Mouse (Mus musculus): ENCODE measurements at regions not wholly inside any gene's neighbourhood (a gene's known extent, or its start where the extent isn't known, plus 50 kb on each side); places are given as distances from the start of the nearest gene placed in this dataset.

DNA sequence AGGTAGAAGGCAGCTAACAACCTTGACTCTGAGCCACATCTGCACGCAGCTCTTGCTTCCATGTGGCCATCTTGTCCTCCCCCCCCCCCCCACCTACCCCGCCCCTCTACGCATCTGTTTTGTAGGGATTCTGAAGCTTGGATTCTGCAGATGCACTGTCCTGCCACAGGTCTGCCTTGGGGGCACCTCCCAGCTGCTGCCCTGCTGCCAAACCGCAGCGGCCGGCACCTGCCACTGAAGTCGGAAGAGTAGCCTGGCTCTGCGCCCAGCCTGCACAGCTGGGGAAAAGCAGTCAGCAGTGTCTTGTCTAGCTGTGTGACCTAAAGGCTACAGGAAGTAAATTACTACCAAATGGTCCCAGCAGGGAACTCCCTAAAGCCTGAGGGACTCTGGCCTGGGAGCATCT lies 119.3 kb downstream of the Ddx1 start:
- no peak overlapping the region for H3K27ac ChIP-seq
- no peaks in the 10 kb centered on the region for H3K36me3 ChIP-seq
- no peaks in the 10 kb centered on the region for H3K27me3 ChIP-seq (replicated peaks)
- WGBS, result 61% methylated on average over 8 of the region's 8 CpGs
- no peak overlapping the region for H3K4me3 ChIP-seq
- no peak overlapping the region for H3K9ac ChIP-seq
- H3K4me2 ChIP-seq (replicated peaks), result no peak overlapping the region
- no peaks in the 10 kb centered on the region for H3K4me1 ChIP-seq
- no peaks in the 10 kb centered on the region for H3K9me3 ChIP-seq
- ATAC-seq (ENCODE audit: low FRiP score, low read depth), result peak; percentile 56; the same call in 1 of the 2 replicates

- Histone ChIP-seq H3K9me3 (no peaks in the 10 kb centered on the region), H3K9ac (no peak overlapping the region), H3K27ac (no peak overlapping the region), H3K4me1 (peaks cover under 1% of the 10 kb centered on the region; the same call in 1 of the 2 replicates), H3K27me3 (replicated peaks) (no peaks in the 10 kb centered on the region), H3K36me3 (no peaks in the 10 kb centered on the region), H3K4me2 (replicated peaks) (no peak overlapping the region), H3K4me3 (no peak overlapping the region)
- no peak for ATAC-seq (ENCODE audit: low FRiP score, low read depth)
- 85% methylated on average over 11 of the region's 11 CpGs for WGBS
Measured at GRCm38 (mm10) chr12:13127407-13127806, 121.6 kb downstream of the Ddx1 start.

DNA sequence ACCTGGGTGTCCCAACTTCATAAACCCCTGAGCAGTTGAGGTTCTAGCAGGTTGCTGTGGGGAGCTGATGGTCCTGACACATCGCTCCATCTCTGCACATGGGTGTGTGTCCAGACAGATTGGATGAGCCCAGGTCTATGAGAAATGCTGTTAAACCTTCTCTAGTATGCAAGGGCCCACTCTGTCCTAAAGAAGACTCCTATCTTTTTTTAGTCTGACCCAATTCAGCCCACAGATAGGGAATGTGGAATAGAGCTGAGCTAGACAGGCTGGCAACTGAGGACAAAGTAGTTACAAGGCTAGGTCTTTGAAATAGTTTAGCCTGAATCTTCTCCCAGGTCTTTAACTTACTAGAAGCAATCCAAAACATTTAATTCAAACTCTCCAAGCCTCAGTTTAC lies 124.0 kb downstream of the Ddx1 start:
- H3K27me3 ChIP-seq (replicated peaks), result no peaks in the 10 kb centered on the region
- no peak overlapping the region for H3K4me3 ChIP-seq
- H3K4me1 ChIP-seq, result peaks cover 3% of the 10 kb centered on the region
- H3K4me2 ChIP-seq (replicated peaks), result no peak overlapping the region
- no peaks in the 10 kb centered on the region for H3K9me3 ChIP-seq
- WGBS, result 95% methylated on average over 1 of the region's 1 CpGs
- ATAC-seq (ENCODE audit: low FRiP score, low read depth), result no peak
- H3K27ac ChIP-seq, result no peak overlapping the region
- no peaks in the 10 kb centered on the region for H3K36me3 ChIP-seq
- no peak overlapping the region for H3K9ac ChIP-seq

- H3K27me3 ChIP-seq (replicated peaks), result no peaks in the 10 kb centered on the region
- peaks cover 3% of the 10 kb centered on the region for H3K4me1 ChIP-seq
- no peak overlapping the region for H3K4me2 ChIP-seq (replicated peaks)
- H3K27ac ChIP-seq, result no peak overlapping the region
- 0 out of 2 replicates have a peak, but pooled peaks have one; percentile 30 for ATAC-seq (ENCODE audit: low FRiP score, low read depth)
- H3K4me3 ChIP-seq, result no peak overlapping the region
- no peaks in the 10 kb centered on the region for H3K36me3 ChIP-seq
- no peak overlapping the region for H3K9ac ChIP-seq
- no peaks in the 10 kb centered on the region for H3K9me3 ChIP-seq
- WGBS, result 16% methylated on average over 9 of the region's 9 CpGs
Measured at GRCm38 (mm10) chr12:13122282-13122681, 126.7 kb downstream of the Ddx1 start.

GRCm38 (mm10) chr12:13120581-13120980 lies 128.4 kb downstream of the Ddx1 start:
- 62% methylated on average over 7 of the region's 7 CpGs for WGBS
- Histone ChIP-seq H3K9ac (no peak overlapping the region), H3K9me3 (no peaks in the 10 kb centered on the region), H3K27me3 (replicated peaks) (no peaks in the 10 kb centered on the region), H3K4me1 (peaks cover 3% of the 10 kb centered on the region), H3K4me3 (no peak overlapping the region), H3K4me2 (replicated peaks) (no peak overlapping the region), H3K27ac (no peak overlapping the region), H3K36me3 (no peaks in the 10 kb centered on the region)
- ATAC-seq (ENCODE audit: low FRiP score, low read depth), result no peak

DNA sequence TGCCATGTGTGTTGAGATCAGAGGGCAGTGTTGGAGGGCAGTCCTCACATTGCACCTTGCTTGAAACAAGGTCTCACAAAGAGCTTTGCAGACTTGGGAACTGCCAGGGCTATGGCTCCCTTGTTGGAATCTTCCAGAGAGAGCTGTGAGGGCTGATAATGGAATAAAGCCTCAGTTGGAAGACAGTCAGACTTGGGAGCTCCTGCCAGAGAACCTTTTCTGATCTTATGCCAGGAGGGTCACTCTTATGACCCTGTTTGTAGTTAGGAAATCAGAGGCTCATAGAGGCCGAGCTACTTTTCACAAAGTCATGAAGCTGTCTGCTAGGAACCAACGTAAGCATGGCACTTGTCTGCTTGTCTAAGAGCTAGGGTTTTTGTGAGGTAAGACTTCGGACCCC lies 129.4 kb downstream of the Ddx1 start:
- H3K9ac ChIP-seq, result no peak overlapping the region
- H3K27me3 ChIP-seq (replicated peaks), result no peaks in the 10 kb centered on the region
- no peaks in the 10 kb centered on the region for H3K36me3 ChIP-seq
- H3K4me3 ChIP-seq, result no peak overlapping the region
- H3K4me1 ChIP-seq, result peaks cover 3% of the 10 kb centered on the region
- H3K27ac ChIP-seq, result no peak overlapping the region
- no peaks in the 10 kb centered on the region for H3K9me3 ChIP-seq
- 89% methylated on average over 3 of the region's 3 CpGs for WGBS
- ATAC-seq (ENCODE audit: low FRiP score, low read depth), result no peak
- no peak overlapping the region for H3K4me2 ChIP-seq (replicated peaks)

GRCm38 (mm10) chr12:13118026-13118425 lies 131.0 kb downstream of the Ddx1 start:
- Histone ChIP-seq H3K9ac (no peak overlapping the region), H3K9me3 (no peaks in the 10 kb centered on the region), H3K27ac (no peak overlapping the region), H3K4me2 (replicated peaks) (no peak overlapping the region), H3K27me3 (replicated peaks) (no peaks in the 10 kb centered on the region), H3K4me3 (no peak overlapping the region), H3K4me1 (peaks cover 3% of the 10 kb centered on the region), H3K36me3 (no peaks in the 10 kb centered on the region)
- 80% methylated on average over 9 of the region's 9 CpGs for WGBS
- no peak for ATAC-seq (ENCODE audit: low FRiP score, low read depth)

GRCm38 (mm10) chr12:13114341-13114740 lies 134.7 kb downstream of the Ddx1 start:
- Histone ChIP-seq H3K4me2 (replicated peaks) (no peak overlapping the region), H3K9me3 (no peaks in the 10 kb centered on the region), H3K4me3 (no peak overlapping the region), H3K27me3 (replicated peaks) (no peaks in the 10 kb centered on the region), H3K27ac (no peak overlapping the region), H3K36me3 (no peaks in the 10 kb centered on the region), H3K4me1 (no peaks in the 10 kb centered on the region), H3K9ac (no peak overlapping the region)
- ATAC-seq (ENCODE audit: low FRiP score, low read depth), result no peak
- WGBS, result 82% methylated on average over 4 of the region's 4 CpGs

GRCm38 (mm10) chr12:13106931-13107330 lies 142.1 kb downstream of the Ddx1 start:
- Histone ChIP-seq H3K4me3 (no peak overlapping the region), H3K27ac (no peak overlapping the region), H3K4me2 (replicated peaks) (no peak overlapping the region), H3K4me1 (no peaks in the 10 kb centered on the region), H3K9ac (no peak overlapping the region), H3K9me3 (no peaks in the 10 kb centered on the region), H3K27me3 (replicated peaks) (no peaks in the 10 kb centered on the region), H3K36me3 (no peaks in the 10 kb centered on the region)
- no peak for ATAC-seq (ENCODE audit: low FRiP score, low read depth)
- WGBS, result 88% methylated on average over 3 of the region's 3 CpGs

GRCm38 (mm10) chr12:13100505-13101354 lies 148.3 kb downstream of the Ddx1 start:
- 15% methylated on average over 12 of the region's 12 CpGs for WGBS

GRCm38 (mm10) chr12:13094111-13094851 lies 152.6 kb upstream of the Mycn start:
- Histone ChIP-seq H3K36me3 (no peaks in the 10 kb centered on the region), H3K4me1 (no peaks in the 10 kb centered on the region), H3K9me3 (no peaks in the 10 kb centered on the region), H3K9ac (no peak overlapping the region), H3K27ac (no peak overlapping the region), H3K27me3 (replicated peaks) (no peaks in the 10 kb centered on the region), H3K4me2 (replicated peaks) (no peak overlapping the region), H3K4me3 (no peak overlapping the region)
- ATAC-seq (ENCODE audit: low FRiP score, low read depth), result no peak
- WGBS, result 81% methylated on average over 9 of the region's 9 CpGs

More at GRCm38 (mm10) chr12:13100505-13101354, 148.3 kb downstream of the Ddx1 start:
- Histone ChIP-seq H3K9me3 (no peaks in the 10 kb centered on the region), H3K9ac (no peak overlapping the region), H3K4me2 (replicated peaks) (no peak overlapping the region), H3K4me1 (peaks cover 7% of the 10 kb centered on the region), H3K4me3 (no peak overlapping the region), H3K27me3 (replicated peaks) (no peaks in the 10 kb centered on the region), H3K36me3 (no peaks in the 10 kb centered on the region), H3K27ac (no peak overlapping the region)
- ATAC-seq (ENCODE audit: low FRiP score, low read depth), result peak; percentile 60; the same call in 1 of the 2 replicates

DNA sequence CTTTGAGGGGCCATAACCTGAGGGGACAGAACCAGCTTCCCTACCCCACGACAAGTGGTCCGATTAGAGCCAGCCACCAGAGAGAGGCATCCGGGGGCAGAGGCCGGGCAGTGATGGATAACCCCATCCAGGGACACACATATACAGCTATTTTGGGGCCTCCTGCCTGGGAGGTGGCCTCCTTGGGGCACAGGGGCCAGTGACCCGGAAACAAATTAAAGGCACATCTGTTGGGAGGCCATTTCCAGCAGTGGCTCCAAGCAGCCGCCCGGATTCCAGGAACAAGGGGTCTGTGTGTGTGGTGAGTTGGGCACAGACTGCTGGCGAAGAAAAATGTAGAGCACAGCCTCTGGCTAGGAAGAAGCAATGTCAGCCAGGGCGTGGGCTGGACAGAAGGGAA lies 144.2 kb upstream of the Mycn start:
- Histone ChIP-seq H3K9ac (no peak overlapping the region), H3K27ac (no peak overlapping the region), H3K4me2 (replicated peaks) (no peak overlapping the region), H3K4me3 (no peak overlapping the region), H3K36me3 (no peaks in the 10 kb centered on the region), H3K4me1 (0 out of 2 replicates have a peak, but pooled peaks cover 9% of the 10 kb centered on the region), H3K27me3 (replicated peaks) (no peaks in the 10 kb centered on the region), H3K9me3 (no peaks in the 10 kb centered on the region)
- no peak for ATAC-seq (ENCODE audit: low FRiP score, low read depth)
- 33% methylated on average over 9 of the region's 9 CpGs for WGBS
